Mouse (Mus musculus): Measurements from ENCODE around the gene Gm17571. TPM values are rescaled to one million over a fixed set of nuclear protein-coding genes. Genes with fewer than 3 reads are reported as not detected.

Gm17571 gene
- total and polyA plus RNA-seq, 3 experiments = not detected

DNA sequence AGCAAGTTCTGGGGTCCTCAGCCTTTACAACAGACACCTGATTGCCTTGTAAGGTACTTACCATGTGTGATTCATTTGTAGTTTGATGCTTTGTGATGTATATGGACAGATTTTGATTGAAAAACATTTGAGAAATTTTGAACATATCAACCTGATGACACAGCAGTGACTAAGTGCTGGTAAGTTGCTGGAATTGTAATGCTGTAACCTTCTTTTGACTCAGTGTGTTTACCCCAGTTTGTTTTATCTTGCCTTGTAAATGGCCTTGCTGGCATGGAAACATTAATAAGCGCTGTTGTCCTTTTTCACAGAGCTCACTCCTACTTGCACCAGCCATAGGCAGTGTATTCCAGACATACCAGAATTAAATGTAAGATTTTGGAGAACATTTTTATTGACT, 14.4 kb upstream of the Gm17571 start:
- DNase-seq = no peak

DNA sequence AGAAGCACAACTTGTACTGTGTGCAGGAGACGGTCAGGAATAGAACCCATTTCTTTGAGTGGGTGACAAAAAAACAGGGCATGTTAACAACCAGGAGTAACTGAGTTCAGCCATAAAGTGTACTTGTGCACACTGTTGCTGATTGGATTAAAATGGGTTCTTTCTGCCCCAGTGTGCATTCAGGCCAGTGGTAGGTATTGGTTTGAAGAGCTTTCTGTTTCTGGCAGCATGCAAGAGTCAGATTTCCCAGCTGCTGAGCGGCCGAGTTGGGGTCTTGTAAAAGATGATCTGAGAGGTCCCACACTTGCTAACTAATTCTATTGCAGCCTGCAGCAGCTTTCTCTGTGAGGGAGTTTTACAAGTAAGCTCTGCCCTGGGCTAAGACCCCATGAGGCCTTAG, 13.5 kb upstream of the Gm17571 start:
- TF ChIP-seq CTCF (IDR thresholded peaks at IDR 0.05) = no peak
- no peak for TF ChIP-seq EP300 (IDR thresholded peaks at IDR 0.05; ENCODE audit: insufficient read depth, low read depth, low read length)
- TF ChIP-seq POLR2A (IDR thresholded peaks at IDR 0.05; ENCODE audit: insufficient read depth, low read depth, low read length) = no peak
- Histone ChIP-seq H3K4me3 (no peak overlapping the region), H3K27ac (no peak overlapping the region), H3K27me3 (ENCODE audit: control insufficient read depth, insufficient read depth, low read length) (peaks cover 1% of the 10 kb centered on the region; the same call in 1 of the 2 replicates), H3K9ac (ENCODE audit: low read depth, low read length) (no peak overlapping the region), H3K36me3 (ENCODE audit: control insufficient read depth, insufficient read depth, low read length) (no peaks in the 10 kb centered on the region), H3K79me2 (replicated peaks; ENCODE audit: control insufficient read depth, insufficient read depth, low read length) (no peaks in the 10 kb centered on the region; the same call in 1 of the 2 replicates), H3K4me1 (ENCODE audit: control insufficient read depth, insufficient read depth, low read length) (peaks cover 4% of the 10 kb centered on the region)
- intact Hi-C loops (cut with DNase I) = no loop called here
- DNase-seq = no peak
- 93% methylated on average over 3 of the region's 3 CpGs for WGBS

More for the DNA sequence above, 14.4 kb upstream of the Gm17571 start:
- Histone ChIP-seq H3K4me3 (no peak overlapping the region), H3K27me3 (ENCODE audit: control insufficient read depth, insufficient read depth, low read length) (peaks cover 1% of the 10 kb centered on the region; the same call in 1 of the 2 replicates), H3K79me2 (replicated peaks; ENCODE audit: control insufficient read depth, insufficient read depth, low read length) (no peaks in the 10 kb centered on the region; the same call in 1 of the 2 replicates), H3K4me1 (ENCODE audit: control insufficient read depth, insufficient read depth, low read length) (peaks cover 7% of the 10 kb centered on the region), H3K9ac (ENCODE audit: low read depth, low read length) (no peak overlapping the region), H3K27ac (no peak overlapping the region), H3K36me3 (ENCODE audit: control insufficient read depth, insufficient read depth, low read length) (peaks cover 7% of the 10 kb centered on the region)
- WGBS = 84% methylated on average over 1 of the region's 1 CpGs
- no peak for TF ChIP-seq CTCF (IDR thresholded peaks at IDR 0.05)
- no peak for TF ChIP-seq EP300 (IDR thresholded peaks at IDR 0.05; ENCODE audit: insufficient read depth, low read depth, low read length)
- no peak for TF ChIP-seq POLR2A (IDR thresholded peaks at IDR 0.05; ENCODE audit: insufficient read depth, low read depth, low read length)
- intact Hi-C loops (cut with DNase I) = no loop called here

DNA sequence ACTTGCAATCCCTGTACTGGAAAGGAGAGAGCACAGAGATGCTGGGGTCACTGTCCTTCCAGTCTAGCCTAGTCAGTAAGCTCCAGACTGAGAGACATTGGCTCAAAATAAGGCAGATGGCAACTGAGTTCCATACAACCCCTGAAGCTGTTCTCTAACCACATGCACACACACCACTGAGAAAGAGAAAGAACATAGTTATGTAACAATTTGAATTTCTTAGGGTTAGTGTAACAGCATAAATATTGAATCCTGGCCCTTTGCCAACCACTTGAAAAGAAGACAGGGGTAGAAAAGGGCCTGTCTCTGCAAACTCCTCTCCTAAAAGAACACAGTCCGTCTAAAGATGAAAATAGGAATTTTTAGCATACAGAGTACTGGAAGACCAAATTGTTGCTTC, 12.8 kb upstream of the Gm17571 start:
- Histone ChIP-seq H3K79me2 (replicated peaks; ENCODE audit: control insufficient read depth, insufficient read depth, low read length) (no peaks in the 10 kb centered on the region; the same call in 1 of the 2 replicates), H3K4me1 (ENCODE audit: control insufficient read depth, insufficient read depth, low read length) (peaks cover 9% of the 10 kb centered on the region), H3K27ac (no peak overlapping the region), H3K9ac (ENCODE audit: low read depth, low read length) (no peak overlapping the region), H3K4me3 (no peak overlapping the region), H3K36me3 (ENCODE audit: control insufficient read depth, insufficient read depth, low read length) (no peaks in the 10 kb centered on the region), H3K27me3 (ENCODE audit: control insufficient read depth, insufficient read depth, low read length) (peaks cover 1% of the 10 kb centered on the region; the same call in 1 of the 2 replicates)
- WGBS = 74% methylated on average over 1 of the region's 1 CpGs
- DNase-seq = no peak
- intact Hi-C loops (cut with DNase I) = loop anchor here (5.0 kb wide), 1 partner anchor 38 kb away; no protein-coding TSS in a partner anchor
- TF ChIP-seq CTCF (IDR thresholded peaks at IDR 0.05) (no peak), EP300 (IDR thresholded peaks at IDR 0.05; ENCODE audit: insufficient read depth, low read depth, low read length) (no peak), POLR2A (IDR thresholded peaks at IDR 0.05; ENCODE audit: insufficient read depth, low read depth, low read length) (no peak)

DNA sequence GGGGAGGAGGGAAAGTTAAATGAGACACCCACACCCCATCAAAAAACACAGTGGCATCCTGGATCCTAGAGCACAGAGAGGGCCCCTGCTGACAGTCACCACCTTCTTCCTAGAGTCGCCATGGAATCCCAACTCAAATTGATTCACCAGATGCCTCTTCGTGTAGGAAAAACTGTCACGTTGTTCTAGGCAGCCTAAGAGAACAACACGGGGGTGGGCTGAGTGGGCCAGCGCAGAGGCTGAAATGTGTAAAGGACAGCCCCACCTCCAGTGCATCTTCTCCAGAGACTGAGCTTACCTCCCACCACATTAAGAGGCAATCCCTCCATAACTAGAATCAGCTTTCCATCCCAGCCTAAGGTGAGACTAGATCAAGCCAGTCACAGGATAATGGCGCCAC, 11.2 kb upstream of the Gm17571 start:
- H3K79me2 ChIP-seq (replicated peaks; ENCODE audit: control insufficient read depth, insufficient read depth, low read length) = no peaks in the 10 kb centered on the region; the same call in 1 of the 2 replicates
- no peak overlapping the region for H3K9ac ChIP-seq (ENCODE audit: low read depth, low read length)
- no peaks in the 10 kb centered on the region; the same call in 1 of the 2 replicates for H3K36me3 ChIP-seq (ENCODE audit: control insufficient read depth, insufficient read depth, low read length)
- no peak for TF ChIP-seq CTCF (IDR thresholded peaks at IDR 0.05)
- no peak for TF ChIP-seq POLR2A (IDR thresholded peaks at IDR 0.05; ENCODE audit: insufficient read depth, low read depth, low read length)
- no peak for DNase-seq
- 55% methylated on average over 6 of the region's 6 CpGs for WGBS
- intact Hi-C loops (cut with DNase I) = loop anchor here (5.0 kb wide), 1 partner anchor 40 kb away; no protein-coding TSS in a partner anchor
- H3K4me3 ChIP-seq = no peak overlapping the region
- no peak overlapping the region for H3K27ac ChIP-seq
- H3K27me3 ChIP-seq (ENCODE audit: control insufficient read depth, insufficient read depth, low read length) = peaks cover 1% of the 10 kb centered on the region; the same call in 1 of the 2 replicates
- H3K4me1 ChIP-seq (ENCODE audit: control insufficient read depth, insufficient read depth, low read length) = peaks cover 9% of the 10 kb centered on the region

DNA sequence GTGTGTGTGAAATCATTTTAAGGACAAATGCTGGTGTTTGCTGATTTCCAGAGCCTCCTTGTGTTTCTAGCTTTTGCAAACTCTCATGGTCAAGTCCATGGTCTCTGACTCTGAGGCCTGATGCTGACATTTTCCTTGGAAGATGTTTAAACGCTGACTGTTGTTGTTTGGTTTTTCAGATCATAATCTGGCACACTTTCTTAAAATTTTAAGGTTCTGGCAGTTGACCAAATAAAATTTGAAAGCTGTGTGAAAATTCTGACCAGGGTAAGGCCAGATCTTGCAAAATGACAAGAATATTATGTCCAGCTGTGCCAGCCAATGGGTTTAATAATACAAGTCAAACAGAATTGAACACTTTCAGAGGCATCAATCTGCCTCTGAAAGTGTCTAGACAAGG, 8.7 kb upstream of the Gm17571 start:
- Histone ChIP-seq H3K27me3 (ENCODE audit: control insufficient read depth, insufficient read depth, low read length) (peaks cover 1% of the 10 kb centered on the region; the same call in 1 of the 2 replicates), H3K27ac (no peak overlapping the region), H3K4me1 (ENCODE audit: control insufficient read depth, insufficient read depth, low read length) (peaks cover 9% of the 10 kb centered on the region), H3K36me3 (ENCODE audit: control insufficient read depth, insufficient read depth, low read length) (no peaks in the 10 kb centered on the region; the same call in 1 of the 2 replicates), H3K9ac (ENCODE audit: low read depth, low read length) (no peak overlapping the region; the same call in 1 of the 2 replicates), H3K79me2 (replicated peaks; ENCODE audit: control insufficient read depth, insufficient read depth, low read length) (peaks cover 3% of the 10 kb centered on the region), H3K4me3 (no peak overlapping the region)
- 45% methylated on average over 1 of the region's 1 CpGs for WGBS
- intact Hi-C loops (cut with DNase I) = loop anchor here (5.0 kb wide), 1 partner anchor 42 kb away; no protein-coding TSS in a partner anchor
- no peak for TF ChIP-seq CTCF (IDR thresholded peaks at IDR 0.05)
- TF ChIP-seq EP300 (IDR thresholded peaks at IDR 0.05; ENCODE audit: insufficient read depth, low read depth, low read length) = no peak
- no peak for TF ChIP-seq POLR2A (IDR thresholded peaks at IDR 0.05; ENCODE audit: insufficient read depth, low read depth, low read length)
- no peak for DNase-seq

DNA sequence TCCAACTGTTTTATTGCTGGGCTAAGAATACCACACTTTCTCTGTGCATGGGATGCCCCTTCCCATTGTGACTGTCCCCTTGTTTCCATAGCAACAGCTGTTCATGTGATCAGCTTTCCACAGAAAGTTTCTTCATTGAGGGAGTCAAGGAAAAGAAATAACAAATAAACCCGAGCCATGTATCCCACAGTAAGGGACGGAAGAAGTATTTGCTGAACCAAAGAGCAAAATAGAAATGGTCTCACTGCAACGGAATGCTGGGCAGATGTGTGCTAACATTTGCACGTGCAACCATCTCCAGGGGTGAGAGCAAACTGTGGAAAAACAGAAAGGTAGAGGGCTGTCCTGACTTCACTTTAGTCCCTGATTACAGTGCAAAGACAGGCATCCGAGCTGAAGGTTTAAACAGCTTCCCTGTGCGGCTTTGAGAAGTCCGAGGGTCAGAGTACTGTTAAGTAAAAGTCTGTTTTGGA, 8.1 kb upstream of the Gm17571 start:
- intact Hi-C loops (cut with DNase I) = loop anchor here (5.0 kb wide), 1 partner anchor 43 kb away; no protein-coding TSS in a partner anchor
- no peak overlapping the region for H3K4me3 ChIP-seq
- H3K79me2 ChIP-seq (replicated peaks; ENCODE audit: control insufficient read depth, insufficient read depth, low read length) = peaks cover 3% of the 10 kb centered on the region
- no peak for DNase-seq
- WGBS = 22% methylated on average over 7 of the region's 7 CpGs
- H3K9ac ChIP-seq (ENCODE audit: low read depth, low read length) = no peak overlapping the region; the same call in 1 of the 2 replicates
- peak overlapping the region; percentile 23 for H3K27ac ChIP-seq
- peaks cover 1% of the 10 kb centered on the region; the same call in 1 of the 2 replicates for H3K27me3 ChIP-seq (ENCODE audit: control insufficient read depth, insufficient read depth, low read length)
- H3K4me1 ChIP-seq (ENCODE audit: control insufficient read depth, insufficient read depth, low read length) = peaks cover 9% of the 10 kb centered on the region
- H3K36me3 ChIP-seq (ENCODE audit: control insufficient read depth, insufficient read depth, low read length) = no peaks in the 10 kb centered on the region; the same call in 1 of the 2 replicates
- TF ChIP-seq POLR2A (IDR thresholded peaks at IDR 0.05; ENCODE audit: insufficient read depth, low read depth, low read length) (no peak), CTCF (IDR thresholded peaks at IDR 0.05) (no peak), EP300 (IDR thresholded peaks at IDR 0.05; ENCODE audit: insufficient read depth, low read depth, low read length) (no peak)
